Comparison of ENCODE assay signal across 9 mouse cellular contexts in genomic region chr9:66988888-66989414, GRCm38 (mm10). TPM values are rescaled to one million over a fixed set of nuclear protein-coding genes. Genes with fewer than 3 reads are reported as not detected.
DNase-seq lines count a peak whose midpoint lies in the region; ATAC-seq and TF ChIP-seq lines count a peak whose summit lies in the region.
"Had no signal": no experiment of that assay in that cellular context is flagged by ENCODE, and none has a peak within 500 bp of the region (broad histone marks: within the 10 kb centered on the region; RNA-seq: fewer than 3 reads in every experiment).

No protein-coding gene starts in this region.

- H3K36me3 ChIP-seq in heart, embryonic 14.5 days (ENCODE audit: control insufficient read depth, insufficient read depth, low read length), result no peaks in the 10 kb centered on the region
- no peaks in the 10 kb centered on the region for H3K36me3 ChIP-seq in stomach, embryonic 15.5 days
- no peaks in the 10 kb centered on the region for H3K36me3 ChIP-seq in thymus, adult 2 months (ENCODE audit: control insufficient read depth, insufficient read depth, low read length)

- no peak for TF ChIP-seq POLR2A in thymus, adult 2 months (IDR thresholded peaks at IDR 0.05; ENCODE audit: control insufficient read depth, extremely low read depth, insufficient read depth, low read length, poor library complexity)

- ATAC-seq in heart, embryonic 14.5 days (ENCODE audit: insufficient number of reproducible peaks, insufficient read depth, low FRiP score, low read depth), result no peak
- ATAC-seq in stomach, embryonic 15.5 days (ENCODE audit: insufficient read depth, low FRiP score, low read depth), result peak; percentile 71

- no peak for TF ChIP-seq CTCF in thymus, adult 2 months (IDR thresholded peaks at IDR 0.05; ENCODE audit: borderline replicate concordance, control insufficient read depth, extremely low read depth, insufficient read depth, low read length, poor library complexity)

- H3K9ac ChIP-seq in heart, embryonic 14.5 days (ENCODE audit: low read length), result no peak overlapping the region
- no peak overlapping the region for H3K9ac ChIP-seq in stomach, embryonic 15.5 days

- WGBS in heart, embryonic 14.5 days, result 9% methylated on average over 6 of the region's 6 CpGs
- WGBS in stomach, embryonic 15.5 days, result 5% methylated on average over 6 of the region's 6 CpGs
- WGBS in thymus, adult 2 months, result 90% methylated on average over 6 of the region's 6 CpGs

- peak; percentile 44 for DNase-seq in right cerebral cortex, adult 18-20 months
- no peak for DNase-seq in right cerebral cortex, postnatal 14 days
- peak; percentile 42 for DNase-seq in left cerebral cortex, adult 18-20 months (ENCODE audit: low spot score in 2 of 2)
- DNase-seq in spleen, adult 18-20 months, result no peak
- DNase-seq in frontal cortex, postnatal 25 days (ENCODE audit: low spot score in 2 of 2), result no peak
- DNase-seq in thymus, adult 2 months, result no peak

- no peak overlapping the region for H3K4me3 ChIP-seq in heart, embryonic 14.5 days (ENCODE audit: control insufficient read depth in 1 of 2, insufficient read depth in 1 of 2, low read depth in 1 of 2, low read length in 2 of 2)
- H3K4me3 ChIP-seq in stomach, embryonic 15.5 days (replicated peaks), result no peak overlapping the region
- H3K4me3 ChIP-seq in thymus, adult 2 months (ENCODE audit: control insufficient read depth, insufficient read depth, low read length), result no peak overlapping the region
- H3K4me3 ChIP-seq: megakaryocyte, embryonic 14.5 days had no signal

- no peak overlapping the region for H3K4me2 ChIP-seq in heart, embryonic 14.5 days (ENCODE audit: low read length)
- peak overlapping the region; percentile 16; the same call in 1 of the 2 replicates for H3K4me2 ChIP-seq in stomach, embryonic 15.5 days

- no peaks in the 10 kb centered on the region for H3K27me3 ChIP-seq in heart, embryonic 14.5 days (ENCODE audit: control insufficient read depth, insufficient read depth, low read length)
- H3K27me3 ChIP-seq in stomach, embryonic 15.5 days (replicated peaks), result no peaks in the 10 kb centered on the region
- no peaks in the 10 kb centered on the region for H3K27me3 ChIP-seq in thymus, adult 2 months (ENCODE audit: control insufficient read depth, insufficient read depth, low read length)
- H3K27me3 ChIP-seq: megakaryocyte, embryonic 14.5 days had no signal

- no peaks in the 10 kb centered on the region for H3K9me3 ChIP-seq in heart, embryonic 14.5 days (ENCODE audit: control insufficient read depth, low read length)
- no peaks in the 10 kb centered on the region for H3K9me3 ChIP-seq in stomach, embryonic 15.5 days

- H3K27ac ChIP-seq in heart, embryonic 14.5 days (replicated peaks in 1 of 2; ENCODE audit: control insufficient read depth in 1 of 2, insufficient read depth in 1 of 2, low read depth in 2 of 2, low read length in 2 of 2), result peak overlapping the region; percentile 51 to 54
- peak overlapping the region; percentile 94 for H3K27ac ChIP-seq in stomach, embryonic 15.5 days
- H3K27ac ChIP-seq in thymus, adult 2 months (ENCODE audit: control insufficient read depth, insufficient read depth, low read length), result no peak overlapping the region

- peaks cover 30 to 36% of the 10 kb centered on the region in 2 experiments for H3K4me1 ChIP-seq in heart, embryonic 14.5 days (ENCODE audit: control insufficient read depth in 2 of 2, insufficient read depth in 2 of 2, low read length in 2 of 2)
- H3K4me1 ChIP-seq in stomach, embryonic 15.5 days, result peaks cover 30% of the 10 kb centered on the region
- peaks cover 7% of the 10 kb centered on the region for H3K4me1 ChIP-seq in thymus, adult 2 months (replicated peaks; ENCODE audit: control insufficient read depth, insufficient read depth, low read length)

RNA-seq across cellular contexts. Expression of gene Lactb, which starts 13.7 kb away (rescaled TPM):
- polyA plus RNA-seq in heart, embryonic 14.5 days (2014; fragmentation: Nextera tagmentation; extraction: Ambion mirVana), result 8.5 and 8.7 TPM in 2 replicates
- total RNA-seq in left cerebral cortex, adult 18-20 months (2021), result 10 to 100 TPM; 17.1 to 18.1 TPM
- 9.5 and 10.5 TPM in 2 replicates for polyA plus RNA-seq in stomach, embryonic 15.5 days (2015; fragmentation: Nextera tagmentation; extraction: Ambion mirVana)
- 12.6 and 19.1 TPM in 2 replicates for polyA plus RNA-seq in thymus, adult 2 months (2012; rRNA removed)

RNA-seq across cellular contexts. Expression of gene Rps27l, which starts 43.1 kb away (rescaled TPM):
- 515 and 527 TPM in 2 replicates for polyA plus RNA-seq in heart, embryonic 14.5 days (2014; fragmentation: Nextera tagmentation; extraction: Ambion mirVana)
- 10 to 100 TPM; 34.6 to 37.2 TPM for total RNA-seq in left cerebral cortex, adult 18-20 months (2021)
- polyA plus RNA-seq in stomach, embryonic 15.5 days (2015; fragmentation: Nextera tagmentation; extraction: Ambion mirVana), result 840 and 853 TPM in 2 replicates
- polyA plus RNA-seq in thymus, adult 2 months (2012; rRNA removed), result 52.2 and 61.1 TPM in 2 replicates

Comparison
In these comparisons a context has a peak if more than half of its experiments do, and no peak if none do; other contexts are left out.
1. DNase-seq: peak in right cerebral cortex, adult 18-20 months (single experiment) and left cerebral cortex, adult 18-20 months (2 of 2); none in right cerebral cortex, postnatal 14 days (single experiment), spleen, adult 18-20 months (0 of 2), frontal cortex, postnatal 25 days (0 of 2) and thymus, adult 2 months (single experiment).